Mouse (Mus musculus): Measurements from ENCODE around the gene Pgam2.

DNA sequence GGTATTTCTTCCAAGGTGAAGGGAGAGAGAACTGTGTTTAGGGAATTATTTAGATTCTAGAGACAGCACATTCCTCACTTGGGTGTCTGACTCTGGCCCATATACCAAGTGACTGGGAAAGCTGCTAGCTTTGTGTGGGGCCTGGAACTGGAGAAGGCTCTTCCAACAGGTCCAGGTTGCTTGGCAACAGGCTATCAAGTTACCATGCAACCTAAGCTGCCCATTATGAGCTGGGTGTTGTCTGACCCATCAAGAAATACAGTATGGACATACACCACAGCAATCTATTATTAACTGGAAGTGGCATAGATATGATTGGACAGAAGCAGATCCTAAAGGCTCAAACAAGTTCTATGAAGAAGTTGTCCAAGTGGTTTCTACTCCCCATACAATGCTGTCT is 21.9 kb upstream of the Pgam2 start:
- TF ChIP-seq POLR2A (IDR thresholded peaks at IDR 0.05; ENCODE audit: insufficient read depth, low read length) (no peak), CTCF (IDR thresholded peaks at IDR 0.05; ENCODE audit: low read depth, low read length) (no peak)

All from ES-Bruce4 (cell line).